Mouse (Mus musculus): ENCODE results near the gene Cd4. TPM values are rescaled to one million over a fixed set of nuclear protein-coding genes. Genes with fewer than 3 reads are reported as not detected.

The Cd4 gene
- total and polyA plus RNA-seq, 2 experiments from 2014 or later: 0.25 to 2.8 TPM

DNA sequence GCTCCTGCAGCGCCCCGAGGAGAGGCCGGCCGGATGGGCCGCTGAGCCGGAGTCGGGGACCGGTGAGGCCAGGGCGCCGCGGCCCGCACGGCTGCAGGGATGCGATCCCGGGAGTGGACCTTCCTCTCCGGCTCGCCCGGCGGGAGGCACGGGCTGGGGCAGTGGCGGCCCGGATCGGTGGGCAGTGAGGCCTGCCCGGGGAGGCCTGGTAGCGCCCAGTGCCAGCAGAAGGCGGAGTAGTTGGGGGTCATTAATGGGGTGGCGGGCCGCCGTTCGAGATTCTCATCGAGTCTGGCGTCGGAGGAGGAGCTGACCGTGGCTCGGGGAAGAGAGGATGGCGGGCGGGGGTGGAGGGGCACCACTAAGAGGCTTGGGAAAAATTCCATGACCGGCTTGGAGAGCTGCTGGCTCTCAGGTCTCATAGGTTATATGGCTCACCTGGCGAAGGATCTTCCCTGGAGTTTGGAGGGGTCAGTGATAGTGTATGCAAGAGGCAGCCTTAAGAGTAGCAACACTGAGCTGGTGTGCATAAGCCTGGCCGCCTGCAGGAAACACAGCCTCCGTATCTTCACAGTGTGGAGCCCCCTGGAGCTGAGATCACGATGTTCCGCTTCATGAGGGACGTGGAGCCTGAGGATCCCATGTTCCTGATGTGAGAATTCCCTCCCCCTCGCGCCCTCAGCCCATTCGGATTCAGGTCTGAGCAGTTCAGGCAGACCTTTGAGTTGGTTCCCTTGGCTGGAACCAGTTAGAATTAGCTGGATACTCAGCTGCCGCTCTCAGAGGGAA, 43.7 kb upstream of the Cd4 start:
- peak; percentile 35 for ATAC-seq (ENCODE audit: low FRiP score)
- H3K4me1 ChIP-seq (ENCODE audit: insufficient read depth, low read length): peaks cover 7% of the 10 kb centered on the region
- peak overlapping the region; percentile 89 for H3K4me3 ChIP-seq (ENCODE audit: low read depth, low read length)
- H3K27ac ChIP-seq (ENCODE audit: low read depth, low read length): peak overlapping the region; percentile 99
- DNase-seq (ENCODE audit: low spot score): peak; percentile 60
- peak; percentile 63 for TF ChIP-seq CTCF (IDR thresholded peaks at IDR 0.05)
- 1% methylated on average over 41 of the region's 48 CpGs for WGBS
- peaks cover 25% of the 10 kb centered on the region for H3K36me3 ChIP-seq (ENCODE audit: insufficient read depth, low read length)
- no peaks in the 10 kb centered on the region for H3K9me3 ChIP-seq (ENCODE audit: low read length)
- H3K4me2 ChIP-seq (ENCODE audit: low read depth, low read length, poor library complexity, severe bottlenecking): peak overlapping the region; percentile 87
- peak overlapping the region; percentile 97 for H3K9ac ChIP-seq (replicated peaks; ENCODE audit: low read length, poor library complexity, severe bottlenecking)
- no peaks in the 10 kb centered on the region for H3K27me3 ChIP-seq (ENCODE audit: insufficient read depth, low read length)

DNA sequence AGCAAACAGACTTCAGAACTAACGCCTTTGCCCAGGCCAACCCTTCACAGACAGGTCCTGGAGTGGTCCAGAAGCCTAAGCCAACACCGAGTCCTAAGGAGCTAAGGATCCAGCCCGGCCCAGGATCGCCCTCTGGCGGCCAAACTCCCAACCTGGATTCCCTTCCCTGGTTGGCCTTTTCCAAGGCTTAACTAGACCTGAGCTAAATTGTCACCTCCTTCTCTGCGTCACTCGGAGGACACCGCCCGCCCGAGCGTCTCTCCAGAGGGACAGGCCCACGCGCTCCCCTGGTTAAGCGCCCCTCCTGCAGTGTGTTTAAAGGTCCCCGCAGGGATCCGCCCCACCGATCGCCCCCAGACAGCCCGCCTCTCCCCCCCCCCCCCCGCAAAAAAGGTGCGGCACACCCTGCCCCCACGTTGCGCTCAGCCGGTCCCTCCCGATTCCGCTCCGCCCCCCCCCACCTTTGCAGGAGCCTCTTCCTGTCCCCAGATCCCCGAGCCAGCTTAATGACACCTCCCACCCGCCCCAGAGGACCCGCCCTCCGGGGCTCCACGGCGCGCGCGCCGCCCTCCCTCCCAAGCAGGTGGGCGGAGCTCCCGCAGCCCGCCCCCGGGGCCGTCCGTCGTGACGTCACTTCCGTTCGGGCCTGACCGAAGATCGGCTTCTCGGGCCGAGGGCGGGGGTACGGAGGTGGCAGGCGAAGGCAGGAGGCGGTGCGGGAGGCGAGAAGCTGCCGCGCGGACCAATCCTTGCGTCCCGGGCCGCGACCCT, 42.9 kb upstream of the Cd4 start, which contains the start of gene Mlf2:
Gene Mlf2 (plus strand): TSS at position 633 of the 771 bp plus-strand sequence.
- Histone ChIP-seq H3K4me3 (ENCODE audit: low read depth, low read length) (peak within 1 kb of the TSS; percentile 89), H3K36me3 (ENCODE audit: insufficient read depth, low read length) (peaks cover 17% of the 10 kb centered on the region), H3K9ac (replicated peaks; ENCODE audit: low read length, poor library complexity, severe bottlenecking) (peak within 1 kb of the TSS; percentile 97), H3K4me2 (ENCODE audit: low read depth, low read length, poor library complexity, severe bottlenecking) (peak within 1 kb of the TSS; percentile 87), H3K27ac (ENCODE audit: low read depth, low read length) (peak within 1 kb of the TSS; percentile 99), H3K27me3 (ENCODE audit: insufficient read depth, low read length) (no peaks in the 10 kb centered on the region), H3K4me1 (ENCODE audit: insufficient read depth, low read length) (peaks cover 7% of the 10 kb centered on the region), H3K9me3 (ENCODE audit: low read length) (no peaks in the 10 kb centered on the region)
- peak; percentile 98 for DNase-seq (ENCODE audit: low spot score)
- peak; percentile 99 for TF ChIP-seq CTCF (IDR thresholded peaks at IDR 0.05)
- WGBS: under 1% methylated on average over 47 of the region's 64 CpGs
- peak; percentile 93 for ATAC-seq (ENCODE audit: low FRiP score)

DNA sequence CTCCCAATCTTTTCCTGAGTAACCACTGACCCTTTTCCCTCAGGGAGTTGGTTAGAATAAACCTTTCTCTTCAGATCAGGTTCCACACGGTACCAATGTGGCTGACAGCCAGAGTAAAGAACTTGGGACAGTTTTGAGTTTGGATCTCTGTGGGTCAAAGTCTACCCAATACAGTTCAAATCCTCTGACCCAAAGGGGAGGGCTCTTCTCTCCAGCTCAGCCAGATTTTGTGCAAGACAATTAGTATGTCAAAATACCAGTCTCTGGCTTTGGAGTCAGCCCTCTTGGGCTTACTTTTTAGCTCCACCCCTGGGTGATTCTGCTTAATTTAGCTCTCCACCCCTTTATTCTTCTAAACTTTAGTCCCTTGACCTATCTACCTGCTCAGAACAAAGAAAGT, 42.2 kb upstream of the Cd4 start:
- Histone ChIP-seq H3K4me3 (ENCODE audit: low read depth, low read length) (peak overlapping the region; percentile 89; the same call in 1 of the 2 replicates), H3K36me3 (ENCODE audit: insufficient read depth, low read length) (peaks cover 11% of the 10 kb centered on the region), H3K27ac (ENCODE audit: low read depth, low read length) (peak overlapping the region; percentile 99; the same call in 1 of the 2 replicates), H3K9me3 (ENCODE audit: low read length) (no peaks in the 10 kb centered on the region), H3K27me3 (ENCODE audit: insufficient read depth, low read length) (no peaks in the 10 kb centered on the region), H3K4me1 (ENCODE audit: insufficient read depth, low read length) (peaks cover 7% of the 10 kb centered on the region), H3K4me2 (ENCODE audit: low read depth, low read length, poor library complexity, severe bottlenecking) (peak overlapping the region; percentile 43), H3K9ac (replicated peaks; ENCODE audit: low read length, poor library complexity, severe bottlenecking) (no peak overlapping the region)
- TF ChIP-seq CTCF (IDR thresholded peaks at IDR 0.05): no peak
- DNase-seq (ENCODE audit: low spot score): no peak
- no peak for ATAC-seq (ENCODE audit: low FRiP score)
- WGBS: 20% methylated on average over 1 of the region's 1 CpGs

DNA sequence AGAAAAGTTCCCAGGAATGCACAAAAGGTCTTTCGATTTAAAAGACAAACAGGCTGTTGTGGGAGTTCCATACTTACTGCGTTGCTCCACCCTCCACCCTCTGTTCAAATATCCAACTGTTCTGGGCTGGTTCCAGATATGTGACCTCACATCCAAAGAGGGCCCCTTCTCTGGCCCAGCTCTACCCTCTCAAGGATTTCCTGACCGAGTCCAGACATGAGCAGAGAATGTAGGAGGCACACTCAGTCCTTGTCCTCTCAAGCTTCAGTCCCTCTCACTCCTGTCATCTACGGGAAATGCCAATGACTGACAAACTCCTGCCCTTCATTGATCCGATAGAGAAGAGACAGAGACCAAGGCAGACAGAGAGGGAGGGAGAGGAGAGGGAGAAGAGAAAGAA, 37.9 kb upstream of the Cd4 start:
- ATAC-seq (ENCODE audit: low FRiP score) (no peak), DNase-seq (ENCODE audit: low spot score) (no peak)
- Histone ChIP-seq H3K4me2 (ENCODE audit: low read depth, low read length, poor library complexity, severe bottlenecking) (no peak overlapping the region), H3K9ac (replicated peaks; ENCODE audit: low read length, poor library complexity, severe bottlenecking) (no peak overlapping the region), H3K27ac (ENCODE audit: low read depth, low read length) (no peak overlapping the region), H3K27me3 (ENCODE audit: insufficient read depth, low read length) (no peaks in the 10 kb centered on the region), H3K4me3 (ENCODE audit: low read depth, low read length) (no peak overlapping the region), H3K4me1 (ENCODE audit: insufficient read depth, low read length) (no peaks in the 10 kb centered on the region), H3K36me3 (ENCODE audit: insufficient read depth, low read length) (no peaks in the 10 kb centered on the region), H3K9me3 (ENCODE audit: low read length) (no peaks in the 10 kb centered on the region)
- WGBS: 51% methylated on average over 5 of the region's 5 CpGs
- no peak for TF ChIP-seq CTCF (IDR thresholded peaks at IDR 0.05)

DNA sequence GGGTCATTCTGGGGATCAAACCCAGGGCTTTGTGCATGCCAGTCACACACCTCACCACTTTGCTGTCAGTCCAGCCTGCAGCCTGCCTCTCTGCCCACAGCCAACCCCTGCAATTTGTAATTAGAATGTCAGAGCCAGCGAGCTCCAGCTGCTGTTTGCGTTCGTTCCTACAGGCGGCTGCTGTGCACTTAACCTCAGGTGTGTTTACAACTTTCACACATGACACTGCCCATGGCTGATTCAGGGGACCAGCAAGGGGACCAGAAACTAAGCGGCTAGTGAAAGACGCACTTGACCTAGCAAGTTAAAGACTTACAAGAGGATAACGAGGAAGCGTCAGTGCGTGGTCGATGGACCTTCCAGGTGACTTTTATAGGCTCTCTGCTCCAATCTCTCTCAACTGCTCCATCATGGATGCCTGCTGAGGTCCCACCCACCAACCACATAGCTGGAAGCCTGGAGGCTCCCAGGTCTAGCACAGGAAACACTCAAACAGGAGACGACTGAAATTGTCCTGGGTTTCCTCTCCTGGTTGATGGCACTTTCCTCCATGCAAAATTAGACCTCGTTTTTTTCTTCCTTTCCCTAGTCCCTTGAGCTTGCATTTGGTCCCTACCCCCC, 37.3 kb upstream of the Cd4 start:
- no peak overlapping the region for H3K4me2 ChIP-seq (ENCODE audit: low read depth, low read length, poor library complexity, severe bottlenecking)
- no peak overlapping the region for H3K4me3 ChIP-seq (ENCODE audit: low read depth, low read length)
- no peaks in the 10 kb centered on the region for H3K27me3 ChIP-seq (ENCODE audit: insufficient read depth, low read length)
- no peak overlapping the region for H3K9ac ChIP-seq (replicated peaks; ENCODE audit: low read length, poor library complexity, severe bottlenecking)
- 41% methylated on average over 12 of the region's 12 CpGs for WGBS
- no peaks in the 10 kb centered on the region for H3K9me3 ChIP-seq (ENCODE audit: low read length)
- DNase-seq (ENCODE audit: low spot score) (no peak), ATAC-seq (ENCODE audit: low FRiP score) (no peak)
- no peak for TF ChIP-seq CTCF (IDR thresholded peaks at IDR 0.05)
- no peak overlapping the region for H3K27ac ChIP-seq (ENCODE audit: low read depth, low read length)
- no peaks in the 10 kb centered on the region for H3K36me3 ChIP-seq (ENCODE audit: insufficient read depth, low read length)
- H3K4me1 ChIP-seq (ENCODE audit: insufficient read depth, low read length): peaks cover 5% of the 10 kb centered on the region; the same call in 1 of the 2 replicates

All from midbrain, postnatal 0 days (tissue).